Mouse (Mus musculus) erythroblast, adult 5-6 weeks (primary cell): ENCODE measurements at regions not wholly inside any gene's neighbourhood (a gene's known extent, or its start where the extent isn't known, plus 50 kb on each side); places are given as distances from the start of the nearest gene placed in this dataset.

Experiments
- ATAC-seq: replicated peaks from 2 replicates; pipeline ENCODE4 v1.8.0; 2016; ENCODE audit warnings: moderate number of reproducible peaks, mild to moderate bottlenecking, moderate TSS enrichment, inconsistent platforms; ENCODE audit not compliant: poor library complexity, low FRiP score, severe bottlenecking

- ATAC-seq = no peak
These were observed 142.6 kb downstream of the Rybp start for GRCm38 (mm10) chr6:100144544-100145287.

- ATAC-seq = no peak
These were observed 143.5 kb downstream of the Rybp start for GRCm38 (mm10) chr6:100143586-100144301.

DNA sequence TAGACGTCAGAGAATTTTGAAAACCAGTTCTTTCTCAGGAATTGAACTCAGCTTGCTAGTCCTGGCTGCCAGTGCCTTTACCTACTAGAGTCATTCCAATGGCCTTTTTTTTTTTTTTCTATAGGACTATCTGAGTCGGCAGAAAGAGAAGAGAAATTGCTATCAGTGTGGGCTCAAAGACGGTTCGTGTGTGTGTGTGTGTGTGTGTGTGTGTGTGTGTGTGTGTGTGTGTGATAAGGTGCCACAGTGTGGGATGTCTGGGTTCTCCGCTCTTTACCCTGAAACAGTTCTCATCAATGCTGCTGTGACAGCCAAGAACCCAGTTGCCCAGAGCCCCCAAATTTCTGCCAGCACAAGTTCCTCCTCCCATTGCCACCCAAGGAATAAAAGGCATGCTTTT, 146.1 kb downstream of the Rybp start:
- ATAC-seq = no peak

- no peak for ATAC-seq
These were observed 146.6 kb downstream of the Rybp start for GRCm38 (mm10) chr6:100140581-100141114.

DNA sequence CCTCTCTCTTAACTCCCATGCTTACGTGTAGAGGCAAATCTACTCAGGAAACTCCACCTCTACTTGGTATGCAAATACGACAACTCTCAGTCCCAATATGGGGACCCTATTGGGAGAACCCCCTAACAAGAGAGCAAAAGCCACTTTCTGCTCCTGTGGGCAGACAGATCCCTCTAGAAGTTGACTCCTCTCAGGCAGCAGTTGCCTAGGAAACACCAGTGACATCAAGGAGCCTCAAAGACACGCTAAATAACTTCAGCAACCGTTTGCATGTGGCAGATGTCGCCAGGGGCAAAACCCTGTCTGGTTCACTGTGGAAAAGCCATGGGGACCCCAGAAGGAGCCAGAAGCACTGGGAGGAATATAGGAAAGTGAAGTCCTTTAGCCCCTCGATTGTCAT, 147.5 kb downstream of the Rybp start:
- ATAC-seq = no peak

- no peak for ATAC-seq
These were observed 148.6 kb downstream of the Rybp start for GRCm38 (mm10) chr6:100138659-100139058.

DNA sequence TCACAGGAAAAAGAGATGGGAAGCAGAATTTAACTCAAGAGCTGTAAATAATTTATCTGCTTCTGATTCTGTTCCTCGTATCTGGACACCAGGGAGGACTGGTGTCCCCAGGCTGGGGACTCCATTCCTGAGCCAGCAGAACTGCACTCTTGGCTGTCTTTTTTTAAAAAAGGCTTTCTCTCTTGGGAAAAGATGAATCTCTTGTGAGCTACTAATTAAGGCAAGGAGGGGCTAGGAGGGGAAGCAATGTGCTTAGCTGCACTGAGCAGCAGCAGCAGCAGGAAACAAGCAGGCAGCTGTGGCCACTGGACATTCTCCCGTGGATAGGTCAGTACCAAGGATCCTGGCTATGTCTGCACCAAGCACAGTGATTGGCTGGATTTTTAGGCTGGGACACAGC, 152.1 kb downstream of the Rybp start:
- ATAC-seq = no peak

DNA sequence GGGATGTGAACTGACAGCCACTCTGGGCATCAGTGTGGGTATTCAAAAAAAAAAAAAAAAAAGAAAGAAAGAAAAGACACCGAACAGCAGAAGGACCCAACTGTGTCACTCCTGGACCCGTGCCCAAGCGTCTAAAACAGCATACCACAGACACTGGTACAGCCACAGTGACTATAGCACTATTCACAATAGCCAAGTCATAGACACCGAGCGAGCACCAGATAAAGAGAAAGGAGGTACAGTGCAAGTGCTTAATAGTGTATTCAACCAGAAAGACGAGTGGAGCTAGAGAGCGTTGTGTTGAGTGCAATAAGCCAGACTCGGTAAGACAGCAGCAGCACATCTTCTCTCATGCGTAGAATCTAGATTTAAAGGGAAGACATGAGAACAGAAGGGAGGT, 153.3 kb downstream of the Rybp start:
- ATAC-seq = no peak

DNA sequence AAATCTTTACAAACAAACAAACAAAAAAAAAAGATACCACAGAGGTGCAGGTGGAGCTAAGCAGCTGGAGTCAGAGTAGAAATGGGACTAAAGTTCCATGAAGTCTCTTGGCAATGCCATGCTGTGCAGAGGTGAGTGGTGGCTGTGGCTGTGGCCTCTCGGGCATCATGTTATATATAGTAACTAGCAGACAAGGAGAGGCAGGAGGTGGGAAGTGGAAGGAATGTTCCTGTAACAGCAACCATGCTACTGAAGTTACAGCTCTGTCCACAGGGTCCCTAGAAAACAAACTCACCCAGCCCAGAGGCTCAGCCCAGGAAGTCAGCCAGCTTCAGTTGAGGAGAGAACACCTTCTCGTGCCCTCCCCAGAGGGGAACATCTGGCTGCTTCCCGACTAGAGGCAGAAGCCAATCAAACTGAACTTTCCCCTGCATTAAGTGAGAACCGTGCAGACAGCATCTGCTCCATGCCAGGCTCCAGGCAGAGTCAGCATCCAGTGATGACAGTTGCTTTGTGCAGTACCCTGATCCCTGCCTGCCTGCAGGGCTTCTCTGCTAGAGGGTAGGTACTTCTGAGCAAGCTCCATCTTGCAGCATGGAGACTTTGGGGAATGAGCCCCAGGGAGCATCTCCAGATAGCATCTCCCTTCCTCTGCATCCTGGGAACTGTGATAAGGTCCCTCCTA, 154.2 kb downstream of the Rybp start:
- ATAC-seq = no peak

DNA sequence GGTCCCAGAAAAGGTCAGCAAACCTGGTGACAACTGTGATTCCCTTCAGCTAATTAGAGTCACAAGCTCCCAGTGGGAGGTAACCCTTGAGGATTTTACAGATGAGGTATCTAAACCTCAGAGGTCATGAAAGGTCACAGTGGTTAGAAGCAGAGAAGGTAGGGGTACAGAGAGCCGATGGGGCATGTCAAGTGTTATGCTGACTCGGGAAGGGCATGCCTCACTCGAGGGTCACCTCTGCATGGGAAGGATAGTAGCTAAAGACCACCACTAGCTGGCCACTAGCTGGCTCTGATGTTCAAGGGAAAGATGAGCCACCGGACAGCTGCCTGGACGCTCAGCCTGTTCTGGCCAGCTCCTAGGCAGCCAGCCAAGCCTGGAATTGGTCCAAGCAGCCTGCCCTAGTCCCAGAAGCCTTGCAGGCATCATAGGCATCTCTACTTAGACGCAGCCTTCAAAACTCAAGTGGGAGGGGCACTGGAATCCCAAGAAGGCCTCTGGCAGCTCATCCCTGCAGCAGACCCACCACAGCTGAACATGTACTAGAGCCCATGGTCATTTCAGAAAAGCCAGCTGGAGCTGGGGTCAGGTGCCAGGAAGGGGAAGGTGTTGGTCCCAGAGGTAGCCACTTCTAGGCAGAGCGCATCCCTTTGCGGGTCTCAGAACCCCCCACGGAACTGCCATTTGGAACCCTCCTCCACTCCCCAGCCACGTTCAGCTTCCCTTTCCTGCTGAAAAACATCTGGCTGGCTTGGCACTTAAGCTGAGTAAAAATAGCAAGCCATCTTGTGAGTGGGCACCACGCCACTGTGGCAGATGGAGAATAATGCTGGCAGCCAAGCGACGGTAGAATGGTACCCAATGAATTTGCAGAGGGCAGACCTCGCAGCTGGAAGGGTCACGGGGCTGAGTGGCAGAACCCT, 159.8 kb downstream of the Rybp start:
- no peak for ATAC-seq

DNA sequence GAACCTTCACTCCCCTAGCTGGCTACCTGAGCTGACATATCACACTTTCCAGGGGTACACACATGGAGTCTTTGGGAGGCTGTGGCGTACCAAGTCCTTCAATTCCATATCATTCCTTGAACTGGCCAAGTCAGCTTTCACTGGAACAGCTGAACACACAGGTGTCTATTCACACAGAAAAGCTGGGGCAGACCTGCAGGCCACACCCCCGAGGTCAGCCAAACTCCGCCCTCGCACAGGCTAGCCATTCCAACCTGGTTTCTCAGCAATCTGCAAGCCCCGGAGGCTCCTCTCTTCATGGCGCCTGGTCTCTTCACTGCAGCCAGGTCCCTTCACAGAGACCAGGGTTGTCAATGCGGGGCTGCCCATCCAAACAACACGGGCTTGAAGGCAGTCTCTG, 160.5 kb downstream of the Rybp start:
- no peak for ATAC-seq

DNA sequence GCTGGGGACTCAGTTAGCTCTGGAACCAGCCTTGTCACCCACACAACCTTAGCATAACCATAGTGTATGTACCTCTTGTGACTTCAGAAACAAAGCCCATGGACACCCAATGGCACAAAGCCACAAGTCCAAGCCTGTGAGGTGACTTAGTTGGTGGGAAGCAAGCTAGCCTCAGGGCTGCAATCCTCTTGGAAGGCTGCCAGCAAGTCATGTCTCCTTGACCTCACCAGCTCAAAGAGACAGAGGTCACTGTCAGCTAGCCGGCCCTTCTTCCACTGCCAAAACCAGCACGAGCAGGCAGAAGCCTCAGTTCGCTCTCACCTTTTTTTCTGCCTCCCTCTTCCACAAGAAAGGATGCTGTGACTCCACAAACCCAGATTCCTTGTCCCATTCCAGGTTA, 161.0 kb downstream of the Rybp start:
- ATAC-seq = no peak

DNA sequence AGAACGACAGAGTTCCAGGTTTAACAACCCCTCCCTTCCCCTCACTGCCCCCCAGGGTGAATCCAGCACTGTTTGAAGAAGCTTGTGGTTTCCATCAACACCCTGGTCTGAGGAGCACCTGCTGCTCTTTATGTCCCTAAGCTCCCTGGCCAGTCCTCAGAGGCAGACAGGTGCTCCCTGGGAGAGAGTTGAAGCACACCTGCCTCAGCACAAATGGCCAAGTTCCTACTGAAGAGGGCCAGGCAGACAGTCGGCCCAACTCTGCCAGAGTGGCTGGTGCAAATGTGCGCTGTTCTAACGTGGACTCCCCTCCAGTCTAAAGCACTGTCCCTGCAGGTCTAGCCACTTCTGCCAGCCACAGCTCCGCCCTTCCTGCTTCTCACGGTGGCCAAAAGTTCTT, 166.0 kb downstream of the Rybp start:
- no peak for ATAC-seq

DNA sequence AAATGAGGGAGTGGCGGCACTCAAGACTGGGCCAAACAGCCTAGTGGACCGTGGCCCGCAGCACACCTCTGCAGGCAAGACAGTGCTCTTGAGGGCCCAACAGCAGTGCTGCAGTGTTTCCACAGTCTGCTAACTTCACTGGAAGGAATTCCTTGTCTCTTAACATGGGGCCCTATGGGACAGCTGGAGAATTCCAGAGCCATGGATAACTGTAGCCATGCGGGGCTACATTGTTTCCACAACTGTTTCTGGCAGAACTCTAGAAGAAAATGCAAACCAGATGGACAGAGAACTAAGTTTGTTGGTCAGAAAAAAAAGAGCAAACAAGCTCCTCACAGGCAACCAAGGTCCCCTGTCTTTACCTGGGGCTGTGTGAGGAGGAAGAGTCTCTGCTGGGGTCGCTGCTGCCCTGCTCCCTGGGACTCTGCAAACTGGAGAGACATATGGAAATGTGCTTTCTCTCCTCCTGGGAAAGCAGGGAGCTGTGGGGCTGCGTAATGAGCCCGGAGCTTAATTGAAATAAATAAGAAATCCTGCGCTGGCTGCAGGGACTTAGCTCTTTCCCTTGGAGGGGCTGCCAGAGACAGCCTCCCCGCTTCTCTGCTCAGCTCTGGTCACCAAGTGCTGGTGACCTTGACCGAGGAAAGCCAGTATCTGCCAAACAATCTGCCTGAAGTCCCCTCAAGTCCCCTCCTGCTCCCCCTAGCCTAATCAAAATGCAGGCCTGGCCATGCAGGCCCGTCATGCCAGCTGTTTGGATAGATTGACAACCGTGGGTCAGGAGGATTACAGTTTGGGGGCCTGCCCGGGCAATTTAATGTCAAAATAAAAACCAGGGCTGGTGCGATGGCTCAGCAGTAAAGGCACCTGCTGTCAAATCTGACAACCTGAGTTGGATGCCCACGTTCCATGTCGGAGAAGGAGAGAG, 167.0 kb downstream of the Rybp start:
- no peak for ATAC-seq

GRCm38 (mm10) chr6:100117084-100117483, 170.2 kb downstream of the Rybp start:
- ATAC-seq = no peak

GRCm38 (mm10) chr6:100113393-100114137, 173.7 kb downstream of the Rybp start:
- ATAC-seq = no peak

DNA sequence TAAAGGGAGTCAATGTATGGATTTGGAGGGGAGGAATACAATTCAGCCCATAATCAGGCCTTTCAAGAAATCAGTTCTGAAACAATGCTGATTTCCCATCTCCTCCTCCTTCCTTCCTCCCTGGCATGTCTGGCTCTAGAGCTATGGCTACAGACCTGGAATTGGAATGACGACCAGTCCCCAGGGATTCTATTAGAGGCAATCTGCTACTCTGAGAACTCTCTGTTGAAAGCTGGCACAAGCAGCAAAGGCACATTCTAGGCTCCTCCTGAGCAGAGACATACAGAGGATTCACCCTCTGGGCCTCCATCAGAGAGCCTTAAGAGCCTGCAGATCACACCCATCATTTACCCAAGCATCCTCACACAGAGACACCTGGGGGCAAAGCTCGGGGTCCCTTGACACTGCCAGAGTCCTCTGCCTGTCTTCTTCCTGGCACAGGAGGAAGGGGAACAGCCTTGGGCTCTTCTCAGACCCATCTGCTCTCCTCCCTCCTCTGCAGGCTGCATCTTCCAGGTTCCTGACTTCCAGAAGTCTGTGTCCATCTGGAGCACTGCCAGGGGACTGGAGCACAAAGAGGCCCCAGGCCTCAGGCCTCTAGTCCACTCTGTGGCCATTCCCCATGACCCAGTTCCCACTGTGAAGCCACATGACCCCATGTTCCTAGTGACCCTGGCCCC, 176.2 kb downstream of the Rybp start:
- no peak for ATAC-seq
